ENCODE assay signal across 25 mouse cellular contexts in genomic region chr3:123075034-123075433, GRCm38 (mm10). TPM values are rescaled to one million over a fixed set of nuclear protein-coding genes. Genes with fewer than 3 reads are reported as not detected.
DNase-seq lines count a peak whose midpoint lies in the region; ATAC-seq and TF ChIP-seq lines count a peak whose summit lies in the region.
"Had no signal": no experiment of that assay in that cellular context is flagged by ENCODE, and none has a peak within 500 bp of the region (broad histone marks: within the 10 kb centered on the region; RNA-seq: fewer than 3 reads in every experiment).

No protein-coding gene starts in this region.

- H3K4me3 ChIP-seq in heart, embryonic 12.5 days, result no peak overlapping the region
- H3K4me3 ChIP-seq in intestine, embryonic 16.5 days (ENCODE audit: low read length), result no peak overlapping the region
- no peak overlapping the region for H3K4me3 ChIP-seq in lung, postnatal 0 days (ENCODE audit: low read depth, low read length)
- H3K4me3 ChIP-seq: embryonic facial prominence, embryonic 12.5 days; embryonic facial prominence, embryonic 15.5 days; heart, adult 2 months; heart, embryonic 10.5 days; hindbrain, embryonic 12.5 days; hindbrain, embryonic 15.5 days had no signal

- H3K4me2 ChIP-seq in heart, embryonic 12.5 days, result no peak overlapping the region
- no peak overlapping the region for H3K4me2 ChIP-seq in intestine, embryonic 16.5 days (ENCODE audit: low read depth, low read length)
- no peak overlapping the region for H3K4me2 ChIP-seq in lung, postnatal 0 days (replicated peaks; ENCODE audit: low read depth, low read length)
- H3K4me2 ChIP-seq: embryonic facial prominence, embryonic 12.5 days; embryonic facial prominence, embryonic 15.5 days; hindbrain, embryonic 12.5 days; hindbrain, embryonic 15.5 days had no signal

- no peak overlapping the region for H3K9ac ChIP-seq in heart, embryonic 12.5 days
- no peak overlapping the region for H3K9ac ChIP-seq in intestine, embryonic 16.5 days (ENCODE audit: low read depth, low read length)
- H3K9ac ChIP-seq in lung, postnatal 0 days (replicated peaks; ENCODE audit: low read depth), result no peak overlapping the region
- H3K9ac ChIP-seq: embryonic facial prominence, embryonic 12.5 days; embryonic facial prominence, embryonic 15.5 days; hindbrain, embryonic 12.5 days; hindbrain, embryonic 15.5 days had no signal

- no peaks in the 10 kb centered on the region for H3K9me3 ChIP-seq in heart, embryonic 12.5 days (replicated peaks)
- H3K9me3 ChIP-seq in intestine, embryonic 16.5 days (ENCODE audit: control insufficient read depth, low read length), result no peaks in the 10 kb centered on the region
- H3K9me3 ChIP-seq in lung, postnatal 0 days (ENCODE audit: low read length), result no peaks in the 10 kb centered on the region
- H3K9me3 ChIP-seq: embryonic facial prominence, embryonic 12.5 days; embryonic facial prominence, embryonic 15.5 days; heart, embryonic 10.5 days; hindbrain, embryonic 12.5 days; hindbrain, embryonic 15.5 days had no signal

- peak; percentile 68 for DNase-seq in heart, adult 11 months
- DNase-seq in lung, postnatal 0 days (ENCODE audit: low spot score), result no peak
- DNase-seq in thymus, postnatal 4 days, result no peak
- no peak for DNase-seq in neural tube, embryonic 10.5 days (ENCODE audit: extremely low spot score, low spot score)
- no peak for DNase-seq in frontal cortex, postnatal 14 days (ENCODE audit: low spot score in 2 of 2)
- DNase-seq: adrenal gland, postnatal 10 days; adrenal gland, postnatal 36 days; cerebellum, adult 18-20 months; cerebellum, adult 9-10 months; cerebellum, postnatal 14 days; gastrocnemius, postnatal 14 days; heart, adult 2 months had no signal

- no peak for TF ChIP-seq EP300 in lung, postnatal 0 days (IDR thresholded peaks at IDR 0.05)

- H3K4me1 ChIP-seq in heart, embryonic 12.5 days (replicated peaks), result peaks cover 47% of the 10 kb centered on the region
- peaks cover 7% of the 10 kb centered on the region; the same call in 1 of the 2 replicates for H3K4me1 ChIP-seq in intestine, embryonic 16.5 days (ENCODE audit: control insufficient read depth, insufficient read depth, low read length)
- H3K4me1 ChIP-seq in lung, postnatal 0 days (ENCODE audit: insufficient read depth, low read depth, low read length), result no peaks in the 10 kb centered on the region
- H3K4me1 ChIP-seq: embryonic facial prominence, embryonic 12.5 days; embryonic facial prominence, embryonic 15.5 days; hindbrain, embryonic 12.5 days; hindbrain, embryonic 15.5 days had no signal

- H3K27ac ChIP-seq in heart, embryonic 12.5 days (ENCODE audit: poor library complexity, severe bottlenecking), result no peak overlapping the region
- H3K27ac ChIP-seq in intestine, embryonic 16.5 days (ENCODE audit: low read length), result no peak overlapping the region
- H3K27ac ChIP-seq in lung, postnatal 0 days (ENCODE audit: low read length), result no peak overlapping the region
- H3K27ac ChIP-seq: embryonic facial prominence, embryonic 12.5 days; embryonic facial prominence, embryonic 15.5 days; heart, adult 2 months; heart, embryonic 10.5 days; hindbrain, embryonic 12.5 days; hindbrain, embryonic 15.5 days had no signal

- ATAC-seq in heart, embryonic 12.5 days (ENCODE audit: insufficient number of reproducible peaks, low FRiP score), result no peak
- 0 out of 2 replicates have a peak, but pooled peaks have one; percentile 42 for ATAC-seq in intestine, embryonic 16.5 days
- ATAC-seq in megakaryocyte-erythroid progenitor cell, adult 5-6 weeks (replicated peaks; ENCODE audit: low FRiP score, low TSS enrichment, poor library complexity, severe bottlenecking), result 0 out of 2 replicates have a peak, but pooled peaks have one; percentile 37
- no peak for ATAC-seq in lung, postnatal 0 days
- ATAC-seq: forebrain, embryonic 14.5 days; Patski had no signal

- H3K27me3 ChIP-seq in heart, embryonic 12.5 days (replicated peaks), result no peaks in the 10 kb centered on the region
- no peaks in the 10 kb centered on the region for H3K27me3 ChIP-seq in intestine, embryonic 16.5 days (replicated peaks; ENCODE audit: control insufficient read depth, insufficient read depth, low read length)
- H3K27me3 ChIP-seq in lung, postnatal 0 days (replicated peaks; ENCODE audit: insufficient read depth, low read length), result no peaks in the 10 kb centered on the region
- H3K27me3 ChIP-seq: embryonic facial prominence, embryonic 12.5 days; embryonic facial prominence, embryonic 15.5 days; hindbrain, embryonic 12.5 days; hindbrain, embryonic 15.5 days; Patski had no signal

- TF ChIP-seq CTCF in lung, postnatal 0 days (IDR thresholded peaks at IDR 0.05), result no peak

- no peaks in the 10 kb centered on the region for H3K36me3 ChIP-seq in heart, embryonic 12.5 days
- no peaks in the 10 kb centered on the region for H3K36me3 ChIP-seq in intestine, embryonic 16.5 days (ENCODE audit: control insufficient read depth, insufficient read depth, low read length)
- no peaks in the 10 kb centered on the region for H3K36me3 ChIP-seq in lung, postnatal 0 days (ENCODE audit: insufficient read depth, low read length)
- H3K36me3 ChIP-seq: embryonic facial prominence, embryonic 12.5 days; embryonic facial prominence, embryonic 15.5 days; heart, embryonic 10.5 days; hindbrain, embryonic 12.5 days; hindbrain, embryonic 15.5 days had no signal

RNA-seq across cellular contexts. Expression of gene Myoz2, which starts 40.2 kb away (rescaled TPM):
- 154 and 163 TPM in 2 replicates for polyA plus RNA-seq in heart, embryonic 12.5 days (2016; fragmentation: Nextera tagmentation; extraction: Ambion mirVana)
- 0.45 and 0.59 TPM in 2 replicates for polyA plus RNA-seq in intestine, embryonic 16.5 days (2015; fragmentation: Nextera tagmentation; extraction: Ambion mirVana)
- total RNA-seq in megakaryocyte-erythroid progenitor cell, adult 5-6 weeks (2014; fragmentation: Nextera tagmentation), result not detected in 2 replicates
- total RNA-seq in megakaryocyte-erythroid progenitor cell, adult 5-6 weeks (2017), result not detected in 2 replicates
- polyA plus RNA-seq in lung, postnatal 0 days (2015; fragmentation: Nextera tagmentation; extraction: Ambion mirVana), result 3.7 and 5.5 TPM in 2 replicates
- total RNA-seq: ES-E14; hematopoietic stem cell, adult 5-6 weeks had no signal
- polyA plus RNA-seq: forebrain, embryonic 11.5 days; forebrain, embryonic 14.5 days had no signal

Comparison
In these comparisons a context has a peak if more than half of its experiments do, and no peak if none do; other contexts are left out.
1. ATAC-seq: peak in intestine, embryonic 16.5 days (single experiment) and megakaryocyte-erythroid progenitor cell, adult 5-6 weeks (single experiment); none in heart, embryonic 12.5 days (single experiment) and lung, postnatal 0 days (single experiment).
2. RNA of gene Myoz2, which starts 40.2 kb away (polyA plus RNA-seq): 154 to 163 TPM in heart, embryonic 12.5 days; 3.7 to 5.5 TPM in lung, postnatal 0 days and 0.45 to 0.59 TPM in intestine, embryonic 16.5 days; every median in the first group is over 10 times any median in the second.